Mouse (Mus musculus): ENCODE data around the gene Snx9. TPM values are rescaled to one million over a fixed set of nuclear protein-coding genes. Genes with fewer than 3 reads are reported as not detected.

Snx9 gene
- polyA plus RNA-seq, 1 experiment = 11.5 TPM

DNA sequence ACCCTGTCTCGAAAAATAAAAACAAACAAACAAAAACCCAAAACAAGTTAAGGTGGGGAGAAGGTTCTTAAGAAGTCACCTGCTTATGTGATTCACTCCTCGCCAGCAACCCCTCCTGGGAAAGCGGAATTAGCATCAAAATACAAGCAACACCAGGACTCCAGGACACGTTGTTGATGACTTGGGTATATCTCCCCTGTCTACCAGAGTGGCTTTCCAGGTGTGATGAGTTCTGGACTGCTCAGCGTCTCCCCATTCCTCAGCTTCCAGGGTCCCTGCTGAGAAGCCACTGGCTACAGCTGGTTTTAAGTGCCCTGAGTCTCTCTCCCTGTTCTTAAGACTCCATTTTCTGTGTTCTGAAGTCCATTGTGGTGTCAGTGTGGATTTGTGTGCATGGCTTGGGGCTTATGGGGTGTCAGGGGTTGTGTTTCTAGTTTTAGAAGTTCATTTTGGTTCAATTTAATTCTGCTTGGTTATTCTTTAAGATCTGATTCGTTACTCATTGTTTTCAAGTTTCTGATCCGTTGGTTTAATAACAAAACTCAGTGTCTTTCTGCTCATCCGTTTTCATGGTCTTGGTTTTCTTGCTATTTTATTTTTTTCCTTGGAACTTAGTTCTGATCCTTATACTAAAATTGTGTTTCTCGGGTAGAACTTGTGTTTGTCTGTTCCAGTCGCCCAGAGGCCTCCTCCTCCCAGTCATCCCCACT is 7.7 kb downstream of the Snx9 start:
- DNase-seq (ENCODE audit: low read depth) = no peak
- TF ChIP-seq POLR2A (IDR thresholded peaks at IDR 0.05; ENCODE audit: borderline replicate concordance, extremely low read depth, insufficient read depth, insufficient read length, poor library complexity, severe bottlenecking) (no peak), CTCF (IDR thresholded peaks at IDR 0.05; ENCODE audit: borderline replicate concordance, extremely low read depth, insufficient read depth, insufficient read length) (no peak)

DNA sequence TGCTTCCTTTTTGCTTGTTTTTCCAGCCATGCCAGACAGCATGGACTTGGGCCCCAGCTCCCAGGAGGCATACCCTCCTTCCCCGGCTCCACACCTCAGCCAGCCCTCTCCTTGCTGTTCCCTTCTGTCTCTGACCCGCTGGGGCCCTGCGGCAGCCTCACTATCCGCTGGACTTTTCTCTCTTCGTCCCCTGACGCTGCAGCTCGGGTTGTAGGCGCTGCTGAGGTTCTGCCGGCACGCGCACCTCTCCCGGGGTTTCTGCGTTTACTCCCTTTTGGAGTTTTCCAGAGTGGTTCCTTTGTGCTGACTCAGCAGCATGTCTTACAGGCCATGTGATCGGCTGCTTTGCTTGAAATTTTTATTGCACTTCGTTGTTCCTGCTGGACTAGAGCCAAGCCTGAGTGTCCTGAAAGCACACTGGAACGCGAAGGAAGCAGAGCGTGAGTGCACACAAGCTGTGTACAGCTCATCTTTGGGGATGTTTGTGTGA is 8.3 kb downstream of the Snx9 start:
- DNase-seq (ENCODE audit: low read depth) = peak; percentile 86
- TF ChIP-seq CTCF (IDR thresholded peaks at IDR 0.05; ENCODE audit: borderline replicate concordance, extremely low read depth, insufficient read depth, insufficient read length) (no peak), POLR2A (IDR thresholded peaks at IDR 0.05; ENCODE audit: borderline replicate concordance, extremely low read depth, insufficient read depth, insufficient read length, poor library complexity, severe bottlenecking) (no peak)

DNA sequence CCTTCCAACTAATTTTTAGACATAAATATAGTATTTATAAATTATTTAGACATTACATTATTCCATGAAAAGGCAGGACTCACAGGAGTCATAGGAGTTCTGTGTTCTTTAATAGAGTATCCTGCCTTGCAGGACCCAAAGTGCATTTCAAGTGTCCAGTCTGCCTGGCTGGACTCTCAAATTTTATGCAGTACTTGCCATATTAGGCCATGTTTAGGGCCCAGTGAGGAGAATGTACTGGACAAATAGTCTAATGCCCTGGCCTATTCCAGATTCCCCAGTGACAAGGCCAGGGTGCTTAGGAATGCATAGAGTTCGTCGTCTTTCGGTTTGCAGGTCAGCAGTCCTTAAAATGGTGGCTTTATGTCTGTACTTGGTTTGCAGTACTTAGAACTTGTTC is 8.9 kb downstream of the Snx9 start:
- TF ChIP-seq POLR2A (IDR thresholded peaks at IDR 0.05; ENCODE audit: borderline replicate concordance, extremely low read depth, insufficient read depth, insufficient read length, poor library complexity, severe bottlenecking) (no peak), CTCF (IDR thresholded peaks at IDR 0.05; ENCODE audit: borderline replicate concordance, extremely low read depth, insufficient read depth, insufficient read length) (no peak)

DNA sequence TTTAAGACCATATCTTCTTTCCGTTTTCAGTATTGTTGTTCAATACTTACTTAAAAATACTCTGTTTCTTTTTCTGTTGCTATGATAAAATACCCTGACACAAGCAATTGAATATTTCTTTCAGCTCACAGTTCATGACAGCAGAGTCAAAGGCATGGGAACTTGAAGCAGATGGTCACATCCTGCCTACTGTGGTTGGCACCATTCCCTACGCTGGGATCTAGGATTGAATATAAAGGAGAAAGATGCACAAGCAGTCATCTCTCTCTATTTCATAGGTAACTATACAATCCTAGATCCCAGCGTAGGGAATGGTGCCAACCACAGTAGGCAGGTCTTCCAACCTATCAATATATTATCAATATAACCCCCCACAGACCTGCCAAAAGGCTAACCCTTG is 9.3 kb downstream of the Snx9 start:
- no peak for TF ChIP-seq POLR2A (IDR thresholded peaks at IDR 0.05; ENCODE audit: borderline replicate concordance, extremely low read depth, insufficient read depth, insufficient read length, poor library complexity, severe bottlenecking)
- no peak for TF ChIP-seq CTCF (IDR thresholded peaks at IDR 0.05; ENCODE audit: borderline replicate concordance, extremely low read depth, insufficient read depth, insufficient read length)
- no peak for DNase-seq (ENCODE audit: low read depth)

More for the DNA sequence above, 8.9 kb downstream of the Snx9 start:
- no peak for DNase-seq (ENCODE audit: low read depth)

DNA sequence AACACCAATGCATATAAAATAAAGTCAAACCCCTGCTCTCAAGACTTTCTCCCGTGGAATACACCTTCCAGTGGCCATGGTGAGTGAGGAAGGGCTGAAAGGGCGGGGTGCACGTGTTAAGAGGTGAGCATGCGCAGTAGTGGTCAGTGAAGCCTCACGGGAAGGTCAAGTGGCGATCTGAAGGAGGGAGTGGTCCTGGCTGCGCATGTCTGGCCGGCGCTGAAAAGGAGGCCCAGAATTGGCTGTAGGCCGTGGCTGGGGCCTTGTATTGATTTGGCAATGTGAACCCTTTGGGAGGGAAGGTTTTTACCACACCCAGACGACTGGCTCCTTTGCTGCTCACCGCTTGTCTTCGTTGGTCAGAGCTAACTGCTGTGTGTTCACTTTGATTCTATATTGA is 12.8 kb downstream of the Snx9 start:
- no peak for DNase-seq (ENCODE audit: low read depth)
- TF ChIP-seq POLR2A (IDR thresholded peaks at IDR 0.05; ENCODE audit: borderline replicate concordance, extremely low read depth, insufficient read depth, insufficient read length, poor library complexity, severe bottlenecking) (no peak), CTCF (IDR thresholded peaks at IDR 0.05; ENCODE audit: borderline replicate concordance, extremely low read depth, insufficient read depth, insufficient read length) (no peak)

DNA sequence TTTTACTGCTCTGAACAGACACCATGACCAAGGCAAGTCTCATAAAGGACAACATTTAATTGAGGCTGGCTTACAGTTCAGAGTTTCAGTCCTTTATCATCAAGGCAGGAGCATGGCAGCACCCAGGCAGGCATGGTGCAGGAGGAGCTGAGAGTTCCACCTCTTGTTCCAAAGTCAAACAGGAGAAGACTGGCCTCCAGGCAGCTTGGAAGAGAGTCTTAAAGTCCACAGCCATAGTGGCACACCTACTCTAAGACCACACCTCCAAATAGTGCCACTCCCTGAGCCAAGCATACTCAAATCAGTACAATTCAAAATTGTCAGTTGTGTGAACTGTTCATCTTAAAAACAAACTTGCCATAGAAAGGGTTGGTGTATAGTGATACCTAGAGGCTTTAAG is 14.4 kb downstream of the Snx9 start:
- TF ChIP-seq POLR2A (IDR thresholded peaks at IDR 0.05; ENCODE audit: borderline replicate concordance, extremely low read depth, insufficient read depth, insufficient read length, poor library complexity, severe bottlenecking) = no peak
- no peak for TF ChIP-seq CTCF (IDR thresholded peaks at IDR 0.05; ENCODE audit: borderline replicate concordance, extremely low read depth, insufficient read depth, insufficient read length)
- no peak for DNase-seq (ENCODE audit: low read depth)

DNA sequence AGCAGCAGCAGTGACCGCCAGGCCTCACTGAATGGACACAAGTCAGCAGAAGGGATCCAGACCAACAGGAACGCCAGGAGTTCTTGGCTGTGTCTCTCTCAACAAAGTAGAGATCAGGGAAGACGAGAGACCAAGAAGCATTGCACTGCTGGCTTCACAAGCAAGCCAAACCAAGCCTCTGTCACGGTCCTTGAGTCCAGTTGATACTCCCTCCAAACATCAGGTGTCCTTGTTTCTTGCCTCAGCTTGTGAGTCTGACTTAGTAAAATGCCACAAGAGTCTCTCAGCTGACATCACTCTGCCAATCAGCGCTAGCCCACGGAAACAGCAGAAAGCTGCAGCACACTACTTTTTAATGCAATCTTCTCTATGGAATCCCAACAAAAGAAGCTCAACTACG is 15.3 kb downstream of the Snx9 start:
- no peak for TF ChIP-seq CTCF (IDR thresholded peaks at IDR 0.05; ENCODE audit: borderline replicate concordance, extremely low read depth, insufficient read depth, insufficient read length)
- no peak for TF ChIP-seq POLR2A (IDR thresholded peaks at IDR 0.05; ENCODE audit: borderline replicate concordance, extremely low read depth, insufficient read depth, insufficient read length, poor library complexity, severe bottlenecking)
- DNase-seq (ENCODE audit: low read depth) = no peak

DNA sequence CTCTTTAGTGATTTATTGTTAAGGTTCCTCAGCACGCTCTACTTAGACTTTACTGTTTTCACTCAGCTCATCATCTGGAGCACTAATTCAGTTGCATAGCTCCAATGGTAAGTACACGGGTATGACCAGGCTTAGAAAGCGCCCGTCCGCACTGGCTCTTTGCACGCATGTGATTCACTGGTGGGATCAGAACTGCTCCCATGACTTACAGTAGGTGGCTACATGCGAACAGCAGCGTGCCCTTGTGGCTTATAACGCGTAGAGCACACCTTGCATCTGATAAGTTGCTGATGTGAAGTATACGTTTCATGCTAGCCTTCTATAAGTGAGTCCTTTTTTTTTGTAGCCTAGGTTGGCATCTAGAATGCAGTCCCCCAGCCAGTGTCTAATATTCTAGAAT is 16.1 kb downstream of the Snx9 start:
- TF ChIP-seq POLR2A (IDR thresholded peaks at IDR 0.05; ENCODE audit: borderline replicate concordance, extremely low read depth, insufficient read depth, insufficient read length, poor library complexity, severe bottlenecking) = no peak
- TF ChIP-seq CTCF (IDR thresholded peaks at IDR 0.05; ENCODE audit: borderline replicate concordance, extremely low read depth, insufficient read depth, insufficient read length) = no peak
- no peak for DNase-seq (ENCODE audit: low read depth)

DNA sequence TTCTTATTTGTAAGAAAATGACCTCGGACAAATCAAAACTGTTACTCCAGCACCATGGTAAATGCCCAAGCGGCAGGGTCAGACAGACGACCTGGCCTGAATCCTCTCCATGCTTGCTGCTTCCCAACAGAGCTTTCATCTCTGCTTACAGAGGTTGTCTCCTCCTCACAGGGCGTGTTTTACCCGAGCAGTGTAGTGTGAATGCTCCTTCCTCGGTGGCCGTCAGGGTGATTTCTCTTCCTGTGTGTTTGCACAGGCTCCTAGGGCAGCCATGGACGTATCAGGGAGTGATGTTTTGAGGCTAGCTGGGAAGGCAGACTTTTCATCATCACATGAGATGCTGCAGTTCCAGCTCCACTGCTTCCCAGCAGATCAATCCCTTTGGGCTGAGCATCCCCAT is 17.1 kb downstream of the Snx9 start:
- TF ChIP-seq CTCF (IDR thresholded peaks at IDR 0.05; ENCODE audit: borderline replicate concordance, extremely low read depth, insufficient read depth, insufficient read length) (no peak), POLR2A (IDR thresholded peaks at IDR 0.05; ENCODE audit: borderline replicate concordance, extremely low read depth, insufficient read depth, insufficient read length, poor library complexity, severe bottlenecking) (no peak)
- no peak for DNase-seq (ENCODE audit: low read depth)

DNA sequence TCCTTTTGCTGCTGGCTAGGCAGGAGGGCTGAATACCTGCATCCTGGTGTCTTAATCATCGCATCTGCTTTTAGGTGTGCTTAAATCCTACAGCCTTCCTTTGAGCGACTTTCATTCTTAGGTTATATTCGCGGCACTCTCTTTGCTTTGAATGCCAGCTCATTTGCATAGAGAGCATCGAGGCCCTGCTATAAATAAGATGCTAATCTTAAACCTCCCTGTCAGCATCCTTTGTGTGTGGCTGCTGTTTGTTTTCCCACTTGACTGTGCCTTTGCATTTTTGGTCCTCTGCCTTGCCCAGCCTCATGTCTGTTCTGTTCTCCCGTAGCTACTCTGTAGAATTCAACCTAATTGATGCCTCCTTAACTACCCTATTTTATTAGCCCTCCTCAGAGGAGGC is 21.2 kb downstream of the Snx9 start:
- DNase-seq (ENCODE audit: low read depth) = peak; percentile 71
- TF ChIP-seq POLR2A (IDR thresholded peaks at IDR 0.05; ENCODE audit: borderline replicate concordance, extremely low read depth, insufficient read depth, insufficient read length, poor library complexity, severe bottlenecking) (no peak), CTCF (IDR thresholded peaks at IDR 0.05; ENCODE audit: borderline replicate concordance, extremely low read depth, insufficient read depth, insufficient read length) (no peak)

DNA sequence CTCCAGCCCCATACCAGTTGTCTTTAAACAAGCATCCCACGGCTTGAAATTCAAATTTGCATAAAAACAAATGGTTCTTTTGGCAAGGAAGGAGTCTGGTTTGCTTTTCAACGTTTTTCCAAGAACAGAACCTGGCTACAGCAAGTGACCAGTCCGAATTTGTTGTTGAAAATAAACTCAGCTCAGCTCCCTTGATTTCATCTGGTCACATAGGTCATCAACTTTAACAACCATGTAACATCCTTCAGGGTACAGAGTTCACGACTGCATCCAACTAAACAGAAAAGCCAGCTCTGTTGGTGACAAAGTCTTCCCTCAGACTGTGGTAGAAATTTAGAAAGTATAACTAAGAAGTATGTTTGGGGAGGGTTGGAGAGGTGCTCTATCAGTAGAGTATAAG is 21.7 kb downstream of the Snx9 start:
- TF ChIP-seq CTCF (IDR thresholded peaks at IDR 0.05; ENCODE audit: borderline replicate concordance, extremely low read depth, insufficient read depth, insufficient read length) = no peak
- no peak for DNase-seq (ENCODE audit: low read depth)

DNA sequence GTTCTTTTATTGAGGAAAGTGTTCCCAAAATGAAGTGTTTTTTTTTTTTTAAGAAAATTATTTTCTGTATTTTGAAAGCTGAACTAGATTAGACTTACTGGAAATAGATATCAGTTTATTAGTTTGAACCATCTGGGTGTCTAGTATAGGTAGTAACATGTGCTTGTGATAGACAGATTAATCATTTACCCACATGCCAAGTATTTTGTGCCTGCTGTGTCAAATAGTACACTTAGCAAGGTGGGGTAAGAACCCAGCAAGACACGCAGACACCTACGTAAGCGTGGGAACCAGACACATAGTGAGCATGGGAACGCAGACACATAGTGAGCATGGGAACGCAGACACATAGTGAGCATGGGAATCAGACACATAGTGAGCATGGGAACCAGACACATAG is 22.6 kb downstream of the Snx9 start:
- no peak for TF ChIP-seq CTCF (IDR thresholded peaks at IDR 0.05; ENCODE audit: borderline replicate concordance, extremely low read depth, insufficient read depth, insufficient read length)
- TF ChIP-seq POLR2A (IDR thresholded peaks at IDR 0.05; ENCODE audit: borderline replicate concordance, extremely low read depth, insufficient read depth, insufficient read length, poor library complexity, severe bottlenecking) = no peak
- DNase-seq (ENCODE audit: low read depth) = no peak

Measured in brain, embryonic 14.5 days (tissue).